Mouse (Mus musculus): ENCODE results near the gene Abcb7. TPM values are rescaled to one million over a fixed set of nuclear protein-coding genes. Genes with fewer than 3 reads are reported as not detected.

The Abcb7 gene
- 10 to 100 TPM; 26.1 to 27.5 TPM for total RNA-seq (2023)

GRCm38 (mm10) chrX:104413183-104413983, at the start of gene Abcb7:
Gene Abcb7 (minus strand): TSS chrX:104413856.

Other genes starting within 250 kb of the Abcb7 start
- not detected for gene Nexmif, start 212.7 kb downstream of the Abcb7 start, total RNA-seq (2023)
- gene Uprt, start 69.0 kb upstream of the Abcb7 start, total RNA-seq (2023): 10 to 100 TPM; 14.0 to 14.4 TPM